Mouse (Mus musculus) cerebellum, adult 11 months (tissue): ENCODE data around the gene Zc3h13.
A peak's percentile ranks its signal among the peaks of the same experiment; 100 is the strongest.

Experiments
- DNase-seq: peaks from one replicate; pipeline ENCODE4 v3.0.0; 2022

Gene Zc3h13

GRCm38 (mm10) chr14:75284193-75284915 is at the start of gene Zc3h13:
Zc3h13 (plus strand) TSS chr14:75284373.
- DNase-seq, result peak; percentile 95

- no peak for DNase-seq
Observed at GRCm38 (mm10) chr14:75235552-75235951, 48.6 kb upstream of the Zc3h13 start.

- no peak for DNase-seq
Observed at GRCm38 (mm10) chr14:75235955-75236635, 48.1 kb upstream of the Zc3h13 start.

GRCm38 (mm10) chr14:75236636-75237003 is 47.6 kb upstream of the Zc3h13 start:
- DNase-seq, result no peak

GRCm38 (mm10) chr14:75237096-75237495 is 47.1 kb upstream of the Zc3h13 start:
- DNase-seq, result no peak

GRCm38 (mm10) chr14:75238054-75238692 is 46.0 kb upstream of the Zc3h13 start:
- no peak for DNase-seq

GRCm38 (mm10) chr14:75242087-75242486 is 42.1 kb upstream of the Zc3h13 start, which contains the start of gene Cpb2:
Cpb2 (plus strand) TSS chr14:75242287.
- no peak for DNase-seq

- no peak for DNase-seq
Observed at GRCm38 (mm10) chr14:75246024-75247000, 37.9 kb upstream of the Zc3h13 start.

GRCm38 (mm10) chr14:75250432-75250831 is 33.7 kb upstream of the Zc3h13 start:
- DNase-seq, result no peak

- no peak for DNase-seq
Observed at GRCm38 (mm10) chr14:75256521-75256920, 27.7 kb upstream of the Zc3h13 start.

- DNase-seq, result no peak
Observed at GRCm38 (mm10) chr14:75269531-75269930, 14.6 kb upstream of the Zc3h13 start.

- no peak for DNase-seq
Observed at GRCm38 (mm10) chr14:75279716-75280115, 4.5 kb upstream of the Zc3h13 start.

GRCm38 (mm10) chr14:75280406-75280805 is 3.8 kb upstream of the Zc3h13 start:
- DNase-seq, result no peak

- no peak for DNase-seq
Observed at GRCm38 (mm10) chr14:75283609-75284192, 472 bp upstream of the Zc3h13 start.

- DNase-seq, result no peak
Observed at GRCm38 (mm10) chr14:75301081-75301480, 16.9 kb downstream of the Zc3h13 start.

- no peak for DNase-seq
Observed at GRCm38 (mm10) chr14:75303807-75304206, 19.6 kb downstream of the Zc3h13 start.

GRCm38 (mm10) chr14:75307855-75308254 is 23.7 kb downstream of the Zc3h13 start:
- no peak for DNase-seq

- no peak for DNase-seq
Observed at GRCm38 (mm10) chr14:75309336-75309992, 25.3 kb downstream of the Zc3h13 start.

GRCm38 (mm10) chr14:75314484-75314883 is 30.3 kb downstream of the Zc3h13 start:
- no peak for DNase-seq

GRCm38 (mm10) chr14:75318736-75319135 is 34.6 kb downstream of the Zc3h13 start:
- no peak for DNase-seq

- no peak for DNase-seq
Observed at GRCm38 (mm10) chr14:75320269-75320668, 36.1 kb downstream of the Zc3h13 start.

- no peak for DNase-seq
Observed at GRCm38 (mm10) chr14:75323354-75323753, 39.2 kb downstream of the Zc3h13 start.
